Mouse (Mus musculus): Measurements from ENCODE around the gene Gpcpd1. TPM values are rescaled to one million over a fixed set of nuclear protein-coding genes. Genes with fewer than 3 reads are reported as not detected.

Gpcpd1 gene
- total RNA-seq, 2 experiments from 2014 or later, result 52.2 to 55.9 TPM

DNA sequence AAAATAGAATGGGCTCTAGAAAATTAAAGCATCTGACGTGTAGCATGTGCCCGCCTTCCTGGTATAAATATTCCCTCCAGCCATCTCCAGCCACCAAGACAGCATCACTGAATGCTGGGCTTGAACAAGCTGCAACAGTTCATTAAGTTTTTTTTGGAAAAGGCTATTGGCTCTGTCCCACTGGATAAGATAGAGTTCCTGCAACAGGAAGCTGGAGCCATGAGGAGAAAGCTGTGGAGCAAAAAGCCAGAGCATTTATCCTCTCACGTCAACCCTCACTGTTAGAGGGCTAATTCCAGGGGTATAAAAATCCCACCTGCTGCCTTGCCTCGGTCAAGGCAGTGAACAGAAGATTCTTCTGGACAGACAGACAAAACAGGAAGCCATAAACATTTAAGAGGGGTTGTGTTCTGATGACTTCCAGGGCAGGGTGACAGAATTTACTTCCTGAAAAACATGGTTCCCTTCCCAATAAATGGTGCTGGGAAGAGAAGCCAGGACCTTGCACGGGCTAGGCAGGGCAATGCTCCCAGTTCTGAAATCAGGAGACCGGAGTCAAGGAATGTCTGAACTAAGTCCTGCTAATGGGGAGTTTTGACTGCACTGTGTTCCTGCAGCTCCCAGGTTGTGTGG is 2.5 kb upstream of the Gpcpd1 start:
- ATAC-seq (ENCODE audit: poor library complexity, severe bottlenecking), result no peak

DNA sequence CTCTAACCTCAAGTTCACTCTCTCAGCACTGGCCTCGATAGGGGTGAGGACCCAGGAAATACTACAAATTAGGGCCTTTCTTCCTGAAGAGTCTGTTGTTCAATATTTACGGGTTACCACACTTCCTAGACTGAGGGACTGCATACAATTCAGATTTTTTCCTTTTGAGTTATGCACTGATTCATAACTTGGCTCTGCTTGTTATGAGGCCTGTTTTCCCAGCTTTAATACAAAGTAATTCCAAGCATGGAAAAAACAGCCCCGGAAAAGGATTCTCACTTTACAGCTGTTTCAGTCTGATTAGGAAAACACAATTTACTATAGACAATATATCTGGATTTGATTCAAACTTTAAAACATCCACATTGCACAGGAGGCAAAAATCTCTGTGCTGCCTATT is 1.5 kb downstream of the Gpcpd1 start:
- no peak for ATAC-seq (ENCODE audit: poor library complexity, severe bottlenecking)

DNA sequence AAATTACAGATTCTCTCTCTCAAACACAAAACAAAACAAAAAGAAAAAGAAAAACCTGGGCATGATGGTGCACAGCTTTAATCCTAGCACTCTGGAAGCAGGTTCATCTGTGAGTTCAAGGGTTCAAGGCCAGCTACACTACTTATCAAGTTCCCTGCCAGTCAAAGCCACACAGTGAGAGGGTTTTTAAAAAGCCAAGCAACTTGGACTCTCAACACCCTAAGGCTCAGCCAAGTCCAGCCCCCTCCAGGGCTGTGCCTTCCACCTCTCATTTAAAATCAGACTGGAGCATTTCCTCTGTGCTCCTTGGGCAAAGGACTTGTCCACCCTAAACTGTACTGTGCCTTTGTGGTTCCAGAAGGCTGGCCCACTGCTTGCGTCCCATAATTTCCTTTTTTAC is 3.3 kb downstream of the Gpcpd1 start:
- no peak for ATAC-seq (ENCODE audit: poor library complexity, severe bottlenecking)

DNA sequence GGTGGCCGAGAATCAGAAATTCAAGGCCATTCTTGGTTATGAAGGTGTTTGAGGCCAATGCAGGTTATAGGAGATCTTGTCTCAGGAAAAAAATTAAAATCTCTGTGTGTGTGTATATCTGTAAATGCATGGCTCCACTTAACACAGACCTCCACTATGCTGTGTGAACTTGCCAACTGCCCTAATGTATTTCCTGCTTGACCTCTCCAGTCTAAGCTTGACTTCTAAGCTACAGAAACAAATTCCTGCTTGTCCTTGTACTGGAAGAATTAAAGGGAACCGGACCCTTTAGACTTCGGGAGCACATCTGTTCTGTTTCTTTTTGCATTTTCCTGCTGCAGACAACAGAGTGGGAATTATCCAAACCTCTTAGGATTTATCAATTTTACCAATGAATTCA is 4.4 kb downstream of the Gpcpd1 start:
- ATAC-seq (ENCODE audit: poor library complexity, severe bottlenecking), result no peak

DNA sequence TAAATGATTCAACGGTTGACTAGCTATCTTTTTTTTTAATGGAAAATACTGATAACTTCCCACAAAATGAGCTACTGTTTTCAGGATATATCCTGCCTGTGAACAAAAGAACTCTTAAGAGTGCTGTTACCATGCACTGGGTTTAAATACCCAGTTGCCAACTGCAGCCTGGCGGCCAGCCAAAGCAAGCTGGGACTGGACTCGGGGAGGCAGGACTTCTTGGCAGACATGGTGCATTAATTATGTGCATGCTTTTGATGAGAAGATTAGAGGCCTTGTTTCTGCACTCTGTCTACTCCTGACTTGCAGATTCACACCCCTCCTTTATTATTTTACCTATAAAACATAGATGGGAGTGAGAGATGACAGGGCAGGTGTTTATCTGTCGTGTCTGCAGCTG is 5.3 kb downstream of the Gpcpd1 start:
- ATAC-seq (ENCODE audit: poor library complexity, severe bottlenecking), result no peak

DNA sequence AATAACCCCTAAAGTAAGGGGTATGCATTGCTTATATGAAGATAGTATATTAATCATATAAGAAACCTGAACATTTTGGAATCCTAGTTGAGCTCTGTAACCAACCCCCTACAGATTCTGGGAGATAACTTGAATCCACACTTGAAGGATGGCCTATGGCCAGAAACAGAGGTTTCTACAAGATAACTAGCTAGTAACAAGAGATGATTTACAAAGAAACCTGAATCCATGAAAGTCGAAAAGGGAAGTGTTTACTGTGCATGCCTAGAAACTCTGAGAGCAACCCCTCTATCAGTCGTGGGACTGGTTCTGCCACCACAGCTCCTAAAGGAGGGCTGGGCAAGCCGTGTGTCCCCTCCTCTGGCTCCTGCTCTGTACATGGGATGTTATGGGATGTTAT is 7.8 kb downstream of the Gpcpd1 start:
- no peak for ATAC-seq (ENCODE audit: poor library complexity, severe bottlenecking)

DNA sequence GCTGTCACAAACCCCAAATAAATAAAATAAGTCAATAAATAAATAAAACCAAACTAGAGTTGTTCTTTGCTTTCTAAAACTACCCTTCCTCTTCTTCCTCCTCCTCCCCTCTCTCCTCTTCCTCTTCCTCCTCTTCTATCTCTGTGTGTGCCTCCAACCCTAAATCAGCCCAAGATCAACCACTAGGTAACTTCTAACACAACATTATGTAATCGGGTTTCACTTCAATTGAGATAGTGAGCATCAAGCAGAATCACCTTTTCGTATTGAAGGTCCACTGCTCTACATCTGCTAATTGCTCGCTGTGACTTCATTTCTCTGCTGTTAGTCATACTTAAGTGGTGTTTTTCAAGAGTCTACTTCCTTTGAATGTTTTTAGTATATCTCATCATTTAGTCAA is 8.8 kb downstream of the Gpcpd1 start:
- ATAC-seq (ENCODE audit: poor library complexity, severe bottlenecking), result no peak

DNA sequence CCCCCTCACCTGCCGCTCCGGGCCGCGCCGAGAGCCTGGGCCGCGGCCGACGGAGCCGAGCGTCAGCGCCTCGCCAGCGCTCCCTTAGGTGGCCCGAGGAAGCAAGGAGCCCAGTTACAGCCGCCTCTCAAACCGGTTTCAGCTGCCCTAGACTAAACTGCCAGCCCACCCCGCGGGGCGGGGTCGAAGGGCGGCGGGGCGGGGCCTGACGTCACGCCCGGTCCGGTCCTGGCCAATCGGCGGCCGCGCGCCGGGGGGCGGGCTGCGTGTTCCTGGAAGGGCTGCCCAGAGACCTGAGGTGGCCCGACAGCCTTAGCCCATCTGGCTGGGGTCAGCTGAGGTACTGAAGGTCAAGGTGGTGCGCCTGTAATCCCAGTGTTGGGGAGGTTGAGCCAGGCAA is 9.5 kb downstream of the Gpcpd1 start:
- peak; percentile 88 for ATAC-seq (ENCODE audit: poor library complexity, severe bottlenecking)

DNA sequence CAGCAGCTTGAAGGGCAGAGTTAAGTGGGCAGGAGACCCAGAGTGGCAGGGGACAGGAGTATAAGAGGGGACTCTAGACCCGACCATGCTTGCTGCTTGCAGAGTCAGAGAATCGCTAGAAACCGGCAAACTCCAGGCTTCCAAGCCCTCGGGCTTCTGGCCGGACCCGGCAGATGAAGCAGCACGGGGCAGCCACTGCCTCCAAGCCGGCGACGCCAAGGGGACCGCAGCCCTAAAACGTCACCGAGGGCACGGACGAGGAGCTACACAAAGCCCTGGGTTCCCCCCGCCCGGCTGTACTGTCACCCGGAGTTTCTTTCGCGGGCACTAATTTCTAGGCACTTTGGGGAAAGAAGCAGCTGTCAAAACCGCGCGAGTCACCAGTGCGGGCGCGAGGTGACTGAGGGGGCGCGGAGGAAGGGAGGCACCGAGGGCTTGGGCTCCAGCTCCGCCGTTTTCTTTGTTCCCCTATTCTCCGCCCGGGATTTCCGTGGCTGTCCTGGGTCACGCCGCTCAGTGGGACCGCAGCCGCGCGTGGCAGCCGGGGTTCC is 10.0 kb downstream of the Gpcpd1 start:
- ATAC-seq (ENCODE audit: poor library complexity, severe bottlenecking), result peak; percentile 64

DNA sequence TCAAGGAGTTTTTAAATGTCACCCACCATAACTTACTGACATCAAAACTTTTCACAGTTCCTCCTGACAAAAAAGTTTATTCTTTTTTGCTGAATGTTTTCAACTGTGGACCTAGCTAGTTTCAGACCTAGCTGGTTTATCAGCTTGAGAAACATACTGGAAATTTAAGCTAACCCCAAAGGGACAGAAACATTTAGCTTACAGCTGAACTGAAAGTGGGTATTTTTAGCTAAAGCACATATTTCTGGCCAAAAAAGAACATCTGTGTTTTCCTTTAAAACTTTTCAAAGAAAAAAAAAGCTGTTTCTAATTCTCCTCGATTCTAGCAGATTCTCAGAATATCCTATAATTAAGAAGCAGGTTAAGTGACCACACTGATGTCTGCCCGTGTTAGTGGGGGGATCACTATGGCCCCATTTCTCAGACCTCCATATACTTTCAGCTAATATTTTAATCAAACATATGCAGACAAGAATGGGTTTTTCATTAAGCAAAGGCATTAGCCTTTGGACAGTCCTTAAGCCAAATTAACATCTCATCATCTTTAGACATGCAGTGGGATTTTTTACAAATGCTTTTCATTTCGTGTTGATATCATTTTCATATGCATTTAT is 10.9 kb downstream of the Gpcpd1 start:
- ATAC-seq (ENCODE audit: poor library complexity, severe bottlenecking), result no peak

DNA sequence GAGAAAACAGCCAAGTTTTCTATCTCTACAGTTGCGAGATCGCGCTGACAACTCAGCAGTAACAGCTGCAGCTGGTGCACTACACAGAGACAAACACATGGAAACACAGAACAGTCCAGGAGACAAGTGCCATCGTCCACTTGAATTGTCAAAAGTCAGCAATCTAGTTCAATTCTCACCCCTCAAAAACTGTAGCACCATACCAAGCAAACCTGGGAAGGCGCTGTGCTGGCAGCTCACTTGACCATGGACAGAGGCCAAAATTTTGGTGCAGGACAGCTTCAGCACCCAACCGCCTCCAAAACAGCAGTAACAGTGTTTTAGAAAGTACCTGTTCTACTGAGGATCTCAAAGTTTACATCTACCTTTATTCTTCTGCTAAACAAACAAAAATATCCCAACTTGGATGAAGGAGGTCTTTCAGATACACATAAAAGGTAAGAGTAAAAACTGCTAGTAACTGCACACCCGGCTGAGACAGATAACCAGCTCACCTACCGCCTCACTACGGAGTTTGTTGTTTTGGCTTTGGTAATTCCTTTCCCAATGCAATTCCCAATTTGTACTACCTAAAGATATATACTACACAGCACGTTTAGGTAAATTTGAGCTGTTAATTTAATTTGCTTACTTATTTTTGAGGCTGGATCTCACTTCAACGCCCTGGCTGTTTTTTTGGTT is 11.6 kb downstream of the Gpcpd1 start:
- no peak for ATAC-seq (ENCODE audit: poor library complexity, severe bottlenecking)

DNA sequence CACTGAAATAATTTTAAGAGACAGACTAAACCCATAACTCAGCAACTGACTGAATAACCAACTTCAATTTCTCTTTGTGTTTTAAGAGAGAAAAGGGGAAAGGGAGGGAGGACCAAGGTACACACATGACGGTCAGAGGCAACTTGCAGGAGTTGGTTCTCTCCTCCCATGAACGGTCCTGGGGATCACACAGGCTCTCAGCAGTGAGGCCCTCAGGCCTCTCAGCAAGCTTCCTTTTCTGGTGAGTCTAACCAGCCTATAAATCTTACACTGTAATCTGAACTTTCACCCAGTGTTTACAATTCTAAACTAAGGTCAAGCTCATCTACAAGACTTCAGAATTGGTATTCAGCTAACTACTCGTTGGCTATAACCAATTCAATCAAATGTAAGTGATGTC is 12.3 kb downstream of the Gpcpd1 start:
- no peak for ATAC-seq (ENCODE audit: poor library complexity, severe bottlenecking)

DNA sequence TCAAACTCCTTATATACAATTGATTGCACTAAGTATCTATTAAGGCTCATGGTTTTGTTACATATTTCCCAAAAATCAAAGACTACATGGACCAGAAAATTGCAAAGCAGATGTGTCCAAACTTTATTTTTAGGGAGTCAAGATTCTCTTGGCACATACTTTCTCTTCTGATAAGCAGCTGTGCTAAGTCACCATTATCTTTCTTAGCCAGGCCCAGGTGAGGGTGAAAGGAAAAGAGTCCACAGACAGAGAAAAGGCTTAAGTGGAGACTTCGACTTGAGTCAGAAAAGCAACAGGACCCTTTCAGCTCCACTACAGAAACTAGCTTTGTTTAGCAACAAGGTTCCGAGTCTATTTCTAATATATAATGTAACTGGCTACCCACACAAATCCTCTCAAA is 14.2 kb downstream of the Gpcpd1 start:
- no peak for ATAC-seq (ENCODE audit: poor library complexity, severe bottlenecking)

DNA sequence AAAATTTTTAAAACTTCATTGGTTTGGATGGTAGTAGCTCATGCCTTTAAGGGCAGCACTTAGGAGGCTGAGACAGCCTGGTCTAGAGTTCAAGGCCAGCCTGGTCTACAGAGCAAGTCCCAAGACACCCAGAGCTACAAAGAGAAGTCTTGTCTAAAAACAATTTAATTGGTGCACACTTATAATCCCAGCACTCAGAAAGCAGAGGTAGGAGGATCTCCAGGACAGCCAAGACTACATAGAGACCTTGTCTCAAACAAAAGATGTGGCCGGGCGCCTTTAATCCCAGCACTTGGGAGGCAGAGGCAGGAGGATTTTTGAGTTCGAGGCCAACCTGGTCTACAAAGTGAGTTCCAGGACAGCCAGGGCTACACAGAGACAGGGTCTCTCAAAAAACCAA is 14.9 kb downstream of the Gpcpd1 start:
- ATAC-seq (ENCODE audit: poor library complexity, severe bottlenecking), result no peak

DNA sequence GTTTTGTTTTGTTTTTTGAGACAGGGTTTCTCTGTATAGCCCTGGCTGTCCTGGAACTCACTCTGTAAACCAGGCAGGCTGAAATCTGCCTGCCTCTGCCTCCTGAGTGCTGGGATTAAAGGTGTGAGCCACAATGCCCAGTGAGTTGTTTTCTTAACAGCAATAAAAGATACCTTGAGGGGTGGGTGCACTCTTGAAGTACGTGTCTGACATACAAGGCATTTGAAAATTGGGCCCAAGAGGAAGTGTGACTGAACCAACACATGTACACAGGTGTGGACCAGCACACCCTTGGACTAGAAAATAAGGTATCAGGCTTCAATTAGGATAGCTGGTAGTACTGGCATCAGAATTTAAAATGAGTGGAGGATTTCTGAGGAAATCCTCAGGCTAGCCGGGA is 16.2 kb downstream of the Gpcpd1 start:
- ATAC-seq (ENCODE audit: poor library complexity, severe bottlenecking), result no peak

DNA sequence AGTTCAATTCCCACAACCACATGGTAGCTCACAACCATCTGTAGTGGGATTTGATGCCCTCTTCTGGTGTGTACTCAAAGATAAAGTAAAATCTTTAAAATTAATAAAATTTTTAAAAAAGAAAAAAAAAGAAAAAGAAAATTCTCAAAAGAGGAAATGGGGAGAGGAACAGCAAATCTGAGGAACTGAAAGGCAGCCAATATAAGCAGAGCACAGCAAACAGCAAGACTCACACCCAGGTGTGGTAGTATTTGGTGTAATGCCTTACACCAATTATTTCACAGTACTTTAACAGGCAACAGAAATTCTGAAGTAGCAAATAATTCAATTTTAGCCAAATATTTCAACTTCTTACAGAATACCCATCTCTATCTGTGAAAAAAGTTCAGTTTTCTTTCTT is 16.7 kb downstream of the Gpcpd1 start:
- peak; percentile 56; the same call in 1 of the 2 replicates for ATAC-seq (ENCODE audit: poor library complexity, severe bottlenecking)

DNA sequence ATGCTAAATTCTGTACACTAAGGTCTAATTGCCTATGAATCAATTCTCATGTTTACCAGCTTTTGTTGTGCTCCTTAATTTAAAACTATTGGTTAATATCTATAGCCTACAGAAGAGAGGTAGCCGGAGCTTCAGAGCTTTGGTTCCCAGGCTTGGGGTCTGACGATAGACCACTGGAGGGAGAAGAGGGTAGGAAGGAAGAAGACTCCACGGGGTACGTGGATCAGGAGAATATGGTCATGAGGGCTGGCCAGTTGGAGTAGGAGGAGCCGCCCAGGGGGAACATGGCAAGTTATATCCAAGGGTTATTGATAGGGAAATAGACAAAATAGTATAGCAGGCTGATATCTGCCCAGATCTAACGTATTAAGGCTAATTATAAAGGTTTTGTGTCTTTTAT is 17.8 kb downstream of the Gpcpd1 start:
- no peak for ATAC-seq (ENCODE audit: poor library complexity, severe bottlenecking)

DNA sequence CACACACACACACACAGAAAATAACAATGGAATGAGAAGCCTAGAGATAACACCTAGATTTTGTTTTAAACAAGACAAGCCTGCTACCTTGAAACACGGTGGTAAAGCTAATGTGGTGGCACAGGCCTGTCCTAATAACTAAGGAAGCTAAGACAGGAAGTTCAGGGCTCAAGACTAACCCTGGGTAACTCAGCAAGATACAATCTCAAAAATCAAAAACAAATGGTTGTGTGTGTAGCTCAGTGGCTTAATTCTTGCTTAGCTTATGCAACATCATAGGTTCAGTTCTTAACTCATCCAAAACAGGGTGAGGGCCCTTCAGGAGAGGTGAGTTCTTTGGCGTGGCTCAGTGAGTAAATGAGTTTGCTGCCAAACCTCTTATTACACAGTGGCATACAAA is 20.1 kb downstream of the Gpcpd1 start:
- ATAC-seq (ENCODE audit: poor library complexity, severe bottlenecking), result no peak

DNA sequence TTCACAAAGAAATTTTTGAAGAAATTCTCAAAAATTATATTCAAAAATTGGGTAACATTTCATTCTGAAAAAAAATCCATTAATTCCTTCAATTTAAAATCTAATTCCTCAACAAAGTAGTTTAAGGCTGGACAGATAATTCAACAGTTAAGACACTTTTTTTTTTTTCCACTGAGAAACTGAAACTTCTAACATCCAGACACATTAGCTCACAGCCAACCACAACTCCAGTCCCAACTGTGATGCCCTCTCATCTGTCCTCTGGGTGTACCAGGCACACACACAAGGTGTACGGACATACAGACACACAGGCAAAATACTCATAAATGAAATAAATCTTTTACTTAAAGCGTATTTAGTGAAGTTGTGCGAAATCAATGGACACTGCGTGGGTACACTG is 25.7 kb downstream of the Gpcpd1 start:
- ATAC-seq (ENCODE audit: poor library complexity, severe bottlenecking), result no peak

DNA sequence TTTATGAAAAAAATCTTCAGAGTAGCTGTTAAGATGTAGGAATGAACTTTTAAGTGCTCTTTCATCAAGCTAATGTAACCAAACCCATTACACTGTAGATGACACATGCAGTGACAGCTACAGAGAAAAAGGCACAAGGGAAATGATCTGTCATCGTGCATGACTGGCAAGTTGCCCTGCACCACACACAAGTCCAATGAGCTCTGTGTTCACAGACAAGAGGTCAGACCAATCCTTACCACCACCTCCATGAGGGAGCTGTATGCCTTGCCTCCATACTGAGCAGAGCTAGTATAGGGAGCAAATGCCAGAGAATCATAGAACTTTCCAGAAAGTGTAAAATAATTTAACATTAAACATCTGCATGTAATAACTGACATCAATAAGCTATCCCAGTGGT is 59.7 kb downstream of the Gpcpd1 start:
- ATAC-seq (ENCODE audit: poor library complexity, severe bottlenecking), result no peak; the same call in 1 of the 2 replicates

DNA sequence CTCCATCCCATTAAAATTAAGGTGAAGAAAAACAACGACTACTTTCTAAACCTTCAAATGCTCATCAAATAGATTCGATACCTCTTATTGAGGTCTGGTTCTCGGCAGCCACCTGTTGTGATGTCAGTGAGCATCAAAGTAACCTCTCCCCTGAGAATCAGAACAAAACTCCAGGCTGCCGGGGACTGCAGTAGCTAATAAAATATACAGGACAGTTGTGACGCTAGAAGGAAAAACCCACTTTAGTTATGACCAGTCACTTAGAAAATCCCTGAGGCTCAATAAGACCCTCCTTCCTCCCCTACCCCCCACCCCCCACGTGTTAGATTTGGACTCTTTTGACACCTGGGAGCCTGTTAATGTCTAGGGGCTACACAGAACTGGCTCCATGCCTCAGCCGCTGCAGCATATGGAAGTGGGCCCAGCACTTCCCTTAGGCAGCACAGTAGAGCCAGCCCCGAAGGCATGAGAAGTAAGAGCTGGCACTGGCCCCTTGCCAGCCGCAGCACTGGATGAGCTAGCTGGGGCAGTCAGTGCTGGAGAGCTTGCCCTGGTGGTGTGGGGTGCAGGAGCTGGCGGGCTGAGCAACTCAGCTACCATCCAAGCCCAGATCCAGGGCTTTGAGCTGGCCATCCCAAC is 60.5 kb downstream of the Gpcpd1 start:
- no peak for ATAC-seq (ENCODE audit: poor library complexity, severe bottlenecking)

DNA sequence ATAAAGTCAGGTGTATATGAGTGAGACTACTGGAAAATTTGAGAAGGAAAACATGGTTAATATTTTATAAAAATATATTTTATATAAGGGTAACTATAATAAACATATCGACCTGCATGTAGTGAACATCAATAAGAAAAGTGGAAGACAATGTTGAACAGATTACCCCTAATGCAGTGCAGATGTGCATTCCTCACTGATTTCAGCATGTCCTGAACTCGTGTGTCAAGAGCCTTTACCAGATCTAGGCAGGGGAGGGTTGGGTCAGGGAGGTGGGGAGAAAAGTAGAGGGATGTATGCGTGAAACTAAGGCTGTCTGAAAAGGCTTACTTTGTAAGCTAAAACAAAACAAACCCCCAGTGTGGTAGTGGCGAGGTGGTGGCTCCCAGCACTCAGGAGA is 61.4 kb downstream of the Gpcpd1 start:
- ATAC-seq (ENCODE audit: poor library complexity, severe bottlenecking), result no peak
